Mouse (Mus musculus): ENCODE results near the gene Scnn1b.

GRCm38 (mm10) chr7:121880246-121880645, 15.4 kb downstream of the Scnn1b start:
- TF ChIP-seq CTCF (IDR thresholded peaks at IDR 0.05; ENCODE audit: borderline replicate concordance, extremely low read depth, insufficient read depth, insufficient read length) (no peak), POLR2A (IDR thresholded peaks at IDR 0.05; ENCODE audit: borderline replicate concordance, extremely low read depth, insufficient read depth, insufficient read length, poor library complexity, severe bottlenecking) (no peak)
